Mouse (Mus musculus): Measurements from ENCODE around the gene Rab3il1. TPM values are rescaled to one million over a fixed set of nuclear protein-coding genes. Genes with fewer than 3 reads are reported as not detected.
"Not testable (repeated sequence)": the region's sequence is repeated elsewhere in the genome, so short reads cannot be mapped to it uniquely, and the experiment has no call there.

The Rab3il1 gene
- total RNA-seq (2021) = 1 to 10 TPM; 8.5 to 9.9 TPM

DNA sequence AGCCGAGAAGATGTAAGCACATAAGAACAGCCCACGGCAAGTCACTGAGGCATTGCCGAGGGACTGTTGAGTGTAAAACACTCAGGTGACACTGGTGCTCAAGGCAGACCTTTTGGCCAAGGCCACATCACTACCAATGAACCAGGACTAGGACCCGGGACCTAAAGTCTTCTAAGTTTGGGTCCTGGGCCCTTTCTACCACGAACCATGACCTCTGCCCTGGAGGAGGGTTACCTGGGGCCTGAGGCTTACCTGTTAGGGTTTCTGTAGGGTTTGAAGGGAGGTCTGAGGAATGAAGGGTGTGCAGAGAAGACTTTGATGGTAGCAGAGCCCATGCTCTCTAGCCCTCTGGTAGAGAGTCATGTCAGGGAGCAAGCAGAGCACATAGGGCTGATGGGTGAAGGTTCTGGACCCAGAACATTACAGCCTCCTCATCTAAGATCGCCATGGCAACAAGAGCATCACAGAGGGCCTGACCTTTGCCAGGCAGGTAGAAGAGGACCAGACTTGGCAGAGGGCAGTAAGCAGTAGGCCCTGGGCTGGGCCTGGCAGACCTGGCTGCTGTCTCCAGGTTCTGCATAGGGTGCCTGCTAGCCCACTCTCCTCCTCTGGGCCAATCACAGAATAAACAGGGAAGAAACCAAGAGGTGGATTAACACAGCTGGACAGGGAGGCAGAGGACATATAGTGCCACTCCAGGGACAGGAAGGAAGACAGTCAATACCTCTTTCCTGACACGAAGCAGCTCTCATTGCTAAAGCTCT lies at the start of gene Rab3il1, which contains the start of gene Best1:
Gene Rab3il1 (plus strand): TSS at position 464 of the 764 bp plus-strand sequence.
Gene Best1 (minus strand): TSS at position 428 of the 764 bp plus-strand sequence.
- DNase-seq (ENCODE audit: low spot score in 2 of 2) = no peak
- intact Hi-C loops (cut with DNase I) = loop anchor here (2.0 to 5.0 kb wide), 2 partner anchors 33 to 196 kb away; no protein-coding TSS in a partner anchor

DNA sequence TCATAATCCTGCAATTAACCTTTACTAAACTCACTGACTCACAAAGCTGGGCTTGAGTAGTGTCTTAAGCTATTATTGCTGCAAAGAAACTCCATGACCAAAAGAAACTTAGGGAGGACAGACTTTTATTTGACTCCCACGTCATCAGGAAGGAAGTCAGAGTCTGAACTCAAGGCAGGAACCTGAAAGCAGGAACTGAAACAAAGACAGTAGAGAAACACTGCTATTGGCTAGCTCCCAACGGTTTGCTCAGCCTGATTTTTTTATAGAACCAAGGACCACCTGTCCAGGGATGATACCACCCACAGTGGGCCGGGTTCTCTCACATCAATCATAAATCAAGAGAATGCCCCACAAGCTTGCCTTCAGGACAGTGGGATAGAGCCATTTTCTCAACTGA lies 49.1 kb upstream of the Rab3il1 start:
- no peak for DNase-seq (ENCODE audit: low spot score in 2 of 2)
- intact Hi-C loops (cut with DNase I) = no loop called here

DNA sequence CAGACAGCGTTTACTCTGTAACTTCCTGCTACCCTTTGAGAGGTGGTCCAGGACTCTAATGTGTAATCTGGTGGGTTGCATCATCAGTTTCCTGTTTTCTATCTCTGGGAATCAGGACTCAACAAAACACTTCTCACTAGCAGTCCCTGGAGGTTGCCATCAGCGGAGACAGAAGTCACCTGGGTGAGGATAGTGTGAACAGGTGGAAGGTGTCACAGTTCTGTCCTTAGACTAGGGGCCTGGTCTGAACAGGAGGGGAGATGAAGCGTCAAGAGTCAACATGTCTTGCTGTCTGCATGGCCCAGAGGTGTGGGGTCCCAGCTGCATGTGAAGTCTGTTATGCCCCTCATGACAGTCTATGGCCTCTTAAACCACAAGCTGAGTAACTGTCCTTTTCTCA lies 48.6 kb upstream of the Rab3il1 start:
- intact Hi-C loops (cut with DNase I) = no loop called here
- DNase-seq (ENCODE audit: low spot score in 2 of 2) = no peak

DNA sequence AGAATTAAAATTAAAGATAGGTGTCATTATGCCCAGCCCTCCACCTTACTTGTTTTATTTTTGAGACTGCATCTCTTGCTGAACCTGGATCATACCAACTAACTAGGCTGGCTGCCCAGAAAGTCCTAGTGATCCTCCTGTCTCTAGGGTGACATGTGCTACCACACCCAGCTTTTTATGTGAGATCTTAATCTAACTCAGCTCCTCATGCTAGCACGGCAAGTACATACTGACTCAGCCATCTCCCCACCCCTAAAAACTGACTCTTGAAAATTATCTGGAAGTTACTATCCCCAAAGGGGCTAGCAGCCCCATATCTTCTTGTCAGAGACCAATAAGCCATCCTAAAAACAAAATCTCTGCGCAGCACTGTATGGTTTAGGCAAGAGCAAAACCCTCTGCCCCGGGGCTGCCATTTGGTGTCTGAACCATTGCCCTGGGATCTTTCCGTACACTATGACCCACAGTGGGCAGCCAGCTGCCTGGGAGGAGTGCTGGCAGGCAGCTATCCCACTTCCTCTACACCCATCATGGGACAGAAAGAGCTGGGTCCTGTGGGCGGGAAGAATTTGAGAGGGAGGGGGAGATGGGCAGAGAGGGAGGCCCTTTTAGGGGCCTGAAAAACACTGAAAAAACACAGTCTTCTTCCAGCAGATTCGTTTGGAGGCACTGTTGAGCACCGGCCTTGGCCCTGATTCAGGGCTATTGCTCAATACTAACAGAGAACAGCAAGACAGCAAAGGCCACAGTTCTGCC lies 47.2 kb upstream of the Rab3il1 start:
- DNase-seq (ENCODE audit: low spot score in 2 of 2) = peak; percentile 52 to 62
- intact Hi-C loops (cut with DNase I) = loop anchor here (2.0 kb wide), 1 partner anchor 37 kb away; no protein-coding TSS in a partner anchor

DNA sequence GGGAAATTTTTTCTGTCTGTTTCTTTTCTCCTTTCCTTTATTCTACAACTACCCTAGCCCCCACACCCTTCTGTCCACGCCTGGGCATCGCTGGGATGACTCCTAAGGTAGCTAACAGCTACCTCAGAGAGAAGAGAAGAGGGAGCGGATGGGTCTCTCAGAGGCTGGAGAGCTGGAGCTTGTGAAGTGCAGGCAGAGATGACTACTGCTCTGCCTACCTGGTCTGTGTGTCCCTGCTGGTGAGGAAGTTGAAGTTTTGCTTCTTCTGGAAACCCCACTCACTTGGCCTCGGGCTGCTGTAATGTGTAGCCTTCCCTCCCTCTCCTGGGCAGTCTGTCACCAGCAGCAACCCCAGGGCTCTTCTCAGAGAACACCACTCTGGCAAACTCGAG lies 46.7 kb upstream of the Rab3il1 start:
- DNase-seq (ENCODE audit: low spot score in 2 of 2) = no peak
- intact Hi-C loops (cut with DNase I) = loop anchor here (2.0 kb wide), 1 partner anchor 36 kb away; no protein-coding TSS in a partner anchor

DNA sequence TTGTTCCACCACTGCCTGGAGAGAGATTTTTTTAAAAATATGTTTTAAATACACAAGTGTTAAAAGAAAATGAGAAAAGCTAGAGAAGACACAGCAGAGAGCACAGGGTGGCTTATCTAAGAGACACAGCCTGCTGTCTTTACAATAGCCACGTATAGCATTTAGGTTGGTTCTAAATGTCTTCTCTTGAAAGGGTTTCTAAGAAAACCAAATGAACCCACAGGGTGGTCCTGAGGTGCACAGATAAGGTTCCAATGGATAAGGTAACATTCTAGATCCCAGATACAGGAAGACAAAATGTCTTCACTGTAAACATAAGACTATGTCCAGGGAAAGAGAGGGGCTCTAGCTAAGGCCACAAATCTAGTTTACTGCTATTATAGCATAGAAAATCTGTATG lies 46.0 kb upstream of the Rab3il1 start:
- intact Hi-C loops (cut with DNase I) = loop anchor here (2.0 kb wide), 1 partner anchor 35 kb away; no protein-coding TSS in a partner anchor
- DNase-seq (ENCODE audit: low spot score in 2 of 2) = no peak

DNA sequence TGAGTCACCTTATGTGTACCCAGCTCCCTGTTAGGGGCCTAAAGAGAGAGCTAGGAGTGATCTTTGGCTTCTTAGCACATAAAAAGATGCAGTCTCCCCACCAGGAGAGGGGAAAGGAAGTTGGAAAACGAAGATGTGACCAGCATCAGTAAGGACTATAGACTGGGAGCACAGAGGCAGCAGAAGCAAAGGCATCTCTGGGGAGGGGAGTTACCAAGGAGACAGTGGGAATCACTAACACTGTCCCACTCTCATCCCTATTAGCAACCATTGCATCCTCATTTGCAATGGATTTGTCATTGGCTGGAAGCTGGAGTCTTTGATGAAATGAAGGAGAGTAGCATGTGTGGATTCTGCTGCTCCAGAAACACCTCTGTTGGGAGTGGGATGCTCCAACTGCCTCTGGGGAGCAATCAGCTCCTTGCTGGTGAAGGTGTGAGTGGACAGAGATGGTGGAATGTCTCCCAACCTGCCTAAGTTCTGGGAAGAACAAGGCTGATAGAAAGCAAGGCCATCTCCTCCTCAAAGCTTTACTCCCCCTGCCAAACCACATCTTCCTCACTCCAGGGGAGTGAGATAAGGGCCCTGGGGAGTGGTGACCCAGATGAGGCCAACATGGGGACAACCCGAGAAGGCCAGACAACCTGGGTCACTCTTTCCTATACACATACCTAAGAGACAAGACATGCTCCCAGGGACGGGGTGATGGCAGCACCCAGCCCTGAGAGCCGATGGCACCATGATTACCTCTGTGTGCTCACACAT lies 44.7 kb upstream of the Rab3il1 start:
- DNase-seq (ENCODE audit: low spot score in 2 of 2) = no peak
- intact Hi-C loops (cut with DNase I) = no loop called here

DNA sequence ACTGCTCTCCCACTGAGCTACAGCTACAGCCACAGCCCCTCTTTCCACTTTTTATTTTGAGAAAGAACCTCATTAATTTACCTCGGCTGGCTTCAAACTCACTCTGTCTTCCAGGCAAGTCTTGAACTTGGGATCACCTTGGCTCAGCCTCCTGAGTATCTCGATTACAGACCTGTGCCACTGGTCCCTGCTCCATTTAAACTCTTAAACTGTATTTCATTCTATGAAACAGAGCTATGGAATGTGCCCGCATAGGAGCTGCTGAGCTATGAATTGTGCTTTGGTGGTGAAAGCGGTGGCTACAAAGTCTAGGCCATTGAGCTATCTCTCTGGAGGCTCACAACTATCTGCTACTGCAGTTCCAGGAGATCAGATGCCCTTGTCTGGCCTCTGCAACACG lies 43.5 kb upstream of the Rab3il1 start:
- no peak for DNase-seq (ENCODE audit: low spot score in 2 of 2)
- intact Hi-C loops (cut with DNase I) = no loop called here

DNA sequence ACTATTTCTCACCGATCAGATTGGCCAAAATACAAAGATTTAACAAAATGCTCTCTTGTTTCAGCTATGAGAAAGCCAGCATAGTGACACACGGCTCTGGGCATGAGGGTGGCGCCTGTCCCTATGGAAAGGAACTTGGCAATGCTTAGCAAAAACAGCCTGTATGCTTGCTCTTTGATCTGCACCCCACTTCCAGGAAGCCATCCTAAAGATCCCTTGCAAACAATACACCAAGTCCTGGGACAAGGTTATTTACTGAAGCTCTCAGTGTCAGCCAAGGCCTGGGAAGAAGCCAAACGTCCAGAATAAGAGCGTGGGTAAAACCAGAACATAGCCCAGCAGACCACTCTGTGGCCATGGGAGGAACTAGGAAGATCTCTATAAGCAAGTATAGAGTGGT lies 40.7 kb upstream of the Rab3il1 start:
- intact Hi-C loops (cut with DNase I) = no loop called here

DNA sequence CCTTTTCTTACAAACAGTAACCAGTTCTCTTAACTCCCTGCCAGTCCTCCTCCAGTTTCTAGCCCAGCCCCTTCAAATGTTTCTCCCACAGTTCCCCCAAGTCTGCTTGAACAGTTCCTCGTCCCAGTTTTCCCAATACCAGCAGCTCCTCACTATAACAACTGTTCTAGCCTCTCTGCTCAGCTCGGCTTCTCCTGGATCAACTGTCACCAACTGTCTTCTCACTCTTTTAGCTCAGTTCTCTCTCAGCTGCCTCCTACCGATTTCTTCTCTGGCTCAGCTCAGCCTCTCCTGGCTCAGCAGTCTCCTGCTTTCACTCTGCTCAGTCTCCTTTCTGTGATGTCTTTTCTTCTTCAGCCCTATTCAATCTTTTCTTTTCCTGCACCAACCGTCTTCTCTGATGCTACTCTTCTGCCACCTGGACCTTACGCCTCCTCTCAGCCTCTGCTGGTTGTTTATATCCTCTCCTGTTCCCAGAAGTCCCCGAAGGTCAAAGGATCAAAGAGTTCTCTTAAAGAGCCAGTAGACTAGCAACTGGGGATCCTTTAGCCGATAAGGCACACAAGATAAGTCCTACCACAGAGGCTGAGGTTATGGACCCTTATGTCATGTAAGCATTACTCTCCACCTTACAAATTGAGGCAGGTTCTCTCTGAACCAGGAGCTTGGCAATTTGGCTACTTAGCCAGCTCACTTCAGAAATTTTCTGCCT lies 37.1 kb upstream of the Rab3il1 start:
- intact Hi-C loops (cut with DNase I) = no loop called here
- DNase-seq (ENCODE audit: low spot score in 2 of 2) = peak in 1 of 2 experiments; percentile 40

More for the DNA sequence above, 40.7 kb upstream of the Rab3il1 start:
- DNase-seq (ENCODE audit: low spot score in 2 of 2) = no peak

DNA sequence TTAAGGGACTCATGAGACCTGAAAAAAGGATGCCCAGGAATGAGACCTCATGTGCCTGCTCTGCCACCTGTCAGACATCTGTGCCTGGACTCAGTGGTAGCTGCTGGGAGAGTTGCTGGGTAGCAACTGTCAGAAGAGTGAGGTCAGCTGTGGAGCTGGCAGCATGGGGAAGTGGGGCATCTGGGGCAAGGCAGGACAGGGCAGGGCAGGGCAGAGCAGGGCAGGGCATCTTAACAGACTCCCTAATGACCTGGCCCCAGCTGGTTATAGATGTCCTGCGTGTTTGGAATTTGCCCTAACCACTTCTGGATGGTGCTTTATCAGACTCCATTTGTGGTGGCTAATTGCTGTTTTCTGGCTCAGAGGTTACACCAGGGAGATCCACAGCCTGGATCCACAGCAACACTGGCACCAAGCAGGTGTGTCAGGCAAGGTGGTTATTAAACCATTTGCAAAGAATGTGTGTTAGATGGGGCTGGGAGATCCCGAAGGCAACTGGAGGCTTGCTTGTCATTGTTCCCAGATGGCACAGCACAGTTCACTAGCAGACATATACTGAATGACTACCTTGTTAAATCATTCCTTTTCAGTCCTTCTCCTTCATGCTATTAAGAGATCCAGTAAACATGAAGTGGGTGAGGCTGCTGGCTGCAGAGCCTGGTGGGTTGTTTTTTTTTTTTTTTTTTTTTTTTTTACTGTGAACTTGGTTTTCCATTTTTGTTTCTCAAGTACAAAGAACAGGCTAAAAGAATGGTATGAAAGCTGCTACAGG lies 35.2 kb upstream of the Rab3il1 start:
- intact Hi-C loops (cut with DNase I) = no loop called here
- no peak for DNase-seq (ENCODE audit: low spot score in 2 of 2)

DNA sequence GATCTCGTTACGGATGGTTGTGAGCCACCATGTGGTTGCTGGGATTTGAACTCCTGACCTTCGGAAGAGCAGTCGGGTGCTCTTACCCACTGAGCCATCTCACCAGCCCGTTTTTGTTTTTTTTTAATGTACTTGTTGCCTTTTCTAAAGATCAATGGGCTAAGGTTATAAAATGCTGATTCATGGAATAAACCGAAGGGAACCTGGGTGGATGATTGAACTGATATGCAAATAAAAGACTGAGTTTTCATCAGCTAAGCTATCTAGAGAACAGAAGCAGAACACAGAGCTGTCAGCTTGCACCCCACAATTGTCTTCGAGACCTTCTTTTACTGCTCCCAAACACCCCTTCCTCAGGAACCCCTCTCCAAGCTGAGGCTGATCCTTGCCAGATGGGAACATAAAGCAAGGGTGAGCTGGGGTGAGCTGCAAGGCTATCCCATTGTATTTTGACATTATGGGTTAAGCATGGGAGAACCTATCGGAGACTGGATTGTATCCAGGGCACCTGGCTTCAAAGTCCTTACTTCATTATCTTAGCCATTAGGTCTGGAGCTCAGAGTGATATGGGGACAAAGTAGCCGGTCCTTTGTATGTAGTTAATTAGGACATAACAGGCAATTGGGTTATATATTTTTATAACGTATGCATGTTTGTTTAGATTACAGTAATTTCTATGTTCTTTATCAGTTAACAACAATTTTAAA lies 33.2 kb upstream of the Rab3il1 start:
- no peak for DNase-seq (ENCODE audit: low spot score in 2 of 2)
- intact Hi-C loops (cut with DNase I) = no loop called here

DNA sequence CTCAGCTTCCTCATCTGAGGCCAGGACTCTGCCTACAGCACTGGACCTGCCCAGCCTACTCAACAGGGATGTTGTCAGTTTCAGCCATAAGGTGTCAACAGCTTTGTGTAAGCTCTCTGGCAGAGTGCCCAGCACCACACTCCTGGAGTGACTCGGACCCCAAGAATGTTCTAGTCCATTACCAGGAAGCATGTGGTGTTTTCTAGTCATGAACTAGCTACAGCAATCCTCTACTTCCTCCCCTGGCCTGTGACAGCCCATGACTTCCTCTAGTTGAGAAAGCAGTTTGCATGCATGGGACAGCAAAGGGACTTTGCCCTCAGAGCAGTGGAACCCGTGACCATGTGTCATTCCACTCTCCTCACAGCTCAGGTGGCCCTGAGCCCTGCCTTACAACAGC lies 26.6 kb upstream of the Rab3il1 start:
- DNase-seq (ENCODE audit: low spot score in 2 of 2); intact Hi-C loops (cut with DNase I): not testable (repeated sequence)

DNA sequence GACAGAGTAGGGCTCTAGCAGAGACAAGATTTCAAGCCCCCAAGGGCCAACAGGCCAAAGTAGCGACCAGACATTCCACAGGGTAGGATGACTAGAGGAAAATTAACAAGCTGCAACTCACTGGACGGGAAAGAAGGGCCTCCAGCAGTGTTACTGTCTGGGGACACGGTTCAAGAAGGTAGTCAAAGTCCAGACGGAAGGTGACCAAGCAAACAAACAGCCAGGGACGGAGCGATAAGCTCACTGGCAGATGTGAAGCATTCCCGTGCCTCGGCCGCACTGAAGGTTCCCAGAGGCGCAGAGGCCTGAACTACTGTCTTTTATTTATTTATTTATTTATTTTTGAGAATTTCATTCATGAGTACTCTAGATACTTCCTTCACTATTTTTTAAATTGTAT lies 24.4 kb upstream of the Rab3il1 start:
- no peak for DNase-seq (ENCODE audit: low spot score in 2 of 2)
- intact Hi-C loops (cut with DNase I) = no loop called here

DNA sequence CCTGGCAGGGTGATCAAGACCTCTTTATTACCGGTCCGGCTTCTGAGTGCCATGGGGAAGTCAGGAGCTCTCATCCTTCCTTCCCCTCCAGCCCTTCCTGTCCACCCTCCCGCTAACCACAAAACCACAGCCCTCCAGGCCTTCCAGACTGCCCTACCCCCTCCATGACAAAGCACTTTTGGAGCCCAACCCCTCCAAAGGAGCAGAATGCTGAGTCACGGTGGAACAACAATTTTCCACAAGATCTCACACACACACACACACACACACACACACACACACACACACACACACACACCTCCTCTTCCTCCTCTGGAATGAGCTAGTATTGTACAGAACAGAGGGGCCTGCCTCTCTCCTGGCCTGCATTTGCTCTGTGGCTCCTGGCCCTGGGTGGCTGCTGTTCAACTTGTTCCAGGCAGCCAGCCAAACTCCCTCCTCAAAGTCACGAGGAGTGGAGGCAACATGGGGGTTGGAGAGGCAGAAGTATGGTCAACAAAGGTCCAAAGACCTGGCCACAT lies 23.0 kb upstream of the Rab3il1 start:
- intact Hi-C loops (cut with DNase I) = no loop called here
- peak; percentile 59 to 65 for DNase-seq (ENCODE audit: low spot score in 2 of 2)

DNA sequence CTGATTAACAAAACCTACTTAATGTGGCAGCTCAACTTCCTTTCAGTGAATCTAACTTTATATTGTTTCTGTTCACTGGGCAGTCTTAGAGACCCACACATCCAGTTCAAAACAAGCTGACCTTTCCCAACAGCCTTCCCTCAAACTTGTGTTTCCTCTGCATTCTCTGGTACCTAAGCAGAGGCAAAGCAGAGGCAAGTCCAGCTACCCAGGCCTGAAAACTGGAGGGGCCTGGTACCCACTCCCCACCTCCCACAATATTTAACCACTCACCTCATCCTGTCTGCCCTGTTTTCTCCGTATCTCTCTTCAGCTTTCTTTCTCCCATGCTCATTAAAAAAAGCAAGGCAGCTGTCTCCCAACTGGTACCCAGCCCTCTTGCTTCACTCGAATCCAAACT lies 22.3 kb upstream of the Rab3il1 start:
- no peak for DNase-seq (ENCODE audit: low spot score in 2 of 2)
- intact Hi-C loops (cut with DNase I) = no loop called here

DNA sequence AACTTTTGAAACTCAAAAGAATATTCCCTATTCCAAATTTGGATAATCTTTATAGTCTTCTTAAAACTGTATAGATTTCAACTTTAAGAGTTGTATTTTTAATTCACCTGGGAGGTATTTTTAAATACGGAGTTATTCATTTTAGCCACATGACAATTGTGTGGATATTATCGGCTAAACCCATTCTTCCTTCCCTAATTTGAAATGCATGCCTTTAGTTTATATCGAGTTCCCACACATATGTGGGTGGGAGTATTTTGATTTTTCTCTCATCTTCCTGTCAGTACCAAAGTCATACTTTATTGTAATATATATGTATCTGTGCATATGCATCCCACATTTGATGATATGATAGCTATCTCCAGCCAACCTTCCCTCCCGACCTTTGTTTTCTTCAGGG lies 21.2 kb upstream of the Rab3il1 start, which contains the start of gene Fth1:
Gene Fth1 (plus strand): TSS at position 341 of the 400 bp plus-strand sequence.
- DNase-seq (ENCODE audit: low spot score in 2 of 2) = no peak
- intact Hi-C loops (cut with DNase I) = no loop called here

DNA sequence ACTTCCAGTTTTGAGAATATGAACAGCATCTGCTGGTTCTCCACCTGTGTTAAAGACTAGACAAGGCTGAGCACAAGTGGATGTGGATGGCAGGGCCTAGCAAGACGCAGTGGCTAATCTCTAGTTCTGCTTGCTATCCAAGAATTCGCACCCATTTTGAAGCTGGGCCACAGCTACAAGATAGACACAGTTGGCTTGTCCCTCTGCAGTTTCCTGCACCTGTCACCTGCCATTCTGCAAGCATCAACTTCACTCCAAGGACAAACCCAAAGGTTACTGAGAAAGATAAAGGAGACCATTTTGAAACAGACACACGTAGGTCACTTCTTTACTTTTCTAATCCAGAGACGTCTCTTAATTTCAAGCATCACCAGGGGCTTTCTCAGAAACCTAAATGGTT lies 19.8 kb upstream of the Rab3il1 start:
- intact Hi-C loops (cut with DNase I) = no loop called here
- no peak for DNase-seq (ENCODE audit: low spot score in 2 of 2)

Data from left cerebral cortex, postnatal 36 days (tissue).